Mouse (Mus musculus) neural tube, embryonic 11.5 days (tissue): Measurements from ENCODE around the gene Rims3. TPM values are rescaled to one million over a fixed set of nuclear protein-coding genes. Genes with fewer than 3 reads are reported as not detected.

Experiments
- ATAC-seq: fragments of 200-750 bp; cut with Nextera tagmentation; 2 replicates; pipeline ENCODE4 v1.8.0; 2017; ENCODE audit warnings: moderate number of reproducible peaks, mild to moderate bottlenecking, moderate TSS enrichment, moderate library complexity; ENCODE audit not compliant: insufficient read depth, low FRiP score, low TSS enrichment
- DNase-seq: peaks from one replicate; pipeline ENCODE4 v3.0.0-alpha.2; 2015; ENCODE audit warnings: low spot score
- H3K27ac ChIP-seq: fragments of 300-500 bp; sonication (generic); 2 replicates; pipeline ENCODE4 v1.5.1; 2014; ENCODE audit warnings: low read depth, mild to moderate bottlenecking, low read length
- H3K27me3 ChIP-seq: fragments of 300-500 bp; sonication (generic); 2 replicates; pipeline ENCODE4 v1.6.1; 2014; ENCODE audit warnings: mild to moderate bottlenecking, low read length, mixed read lengths; ENCODE audit not compliant: control insufficient read depth, insufficient read depth
- H3K36me3 ChIP-seq: fragments of 300-500 bp; sonication (generic); 2 replicates; pipeline ENCODE4 v1.6.1; 2014; ENCODE audit warnings: mild to moderate bottlenecking, low read length, moderate library complexity, mixed read lengths; ENCODE audit not compliant: control insufficient read depth, insufficient read depth
- H3K4me1 ChIP-seq: fragments of 300-500 bp; sonication (generic); 2 replicates; pipeline ENCODE4 v1.6.1; 2014; ENCODE audit warnings: low read length, mixed read lengths; ENCODE audit not compliant: control insufficient read depth, insufficient read depth
- H3K4me2 ChIP-seq: fragments of 300-500 bp; sonication (generic); 2 replicates; pipeline ENCODE4 v1.6.1; 2014; ENCODE audit warnings: low read depth, mild to moderate bottlenecking, moderate library complexity
- H3K4me3 ChIP-seq: fragments of 300-500 bp; sonication (generic); 2 replicates; pipeline ENCODE4 v1.5.1; 2014; ENCODE audit warnings: low read depth, low read length
- H3K9ac ChIP-seq: fragments of 300-500 bp; sonication (generic); 2 replicates; pipeline ENCODE4 v1.6.1; 2014; ENCODE audit warnings: mild to moderate bottlenecking, low read length
- H3K9me3 ChIP-seq: fragments of 300-500 bp; sonication (generic); 2 replicates; pipeline ENCODE4 v1.6.1; 2016; ENCODE audit warnings: low read length; ENCODE audit not compliant: control insufficient read depth
- WGBS: fragments of 180-500 bp; shearing (Covaris S2); extraction: QIAGEN DNeasy Blood & Tissue Kit; methylation state at CpG from one replicate; pipeline ENCODE4 v1.1.7; 2014; 5-methylcytosine and 5-hydroxymethylcytosine counted together
- polyA plus RNA-seq: library from polyadenylated mRNA; unstranded; fragments of >200 nt; fragmentation: Nextera tagmentation; extraction: Ambion mirVana; gene quantifications from 2 replicates; pipeline ENCODE4 v1.2.1, GENCODE M21; 2014

Rims3 gene
- polyA plus RNA-seq, 1 experiment from 2014 or later, result 5.2 TPM

DNA sequence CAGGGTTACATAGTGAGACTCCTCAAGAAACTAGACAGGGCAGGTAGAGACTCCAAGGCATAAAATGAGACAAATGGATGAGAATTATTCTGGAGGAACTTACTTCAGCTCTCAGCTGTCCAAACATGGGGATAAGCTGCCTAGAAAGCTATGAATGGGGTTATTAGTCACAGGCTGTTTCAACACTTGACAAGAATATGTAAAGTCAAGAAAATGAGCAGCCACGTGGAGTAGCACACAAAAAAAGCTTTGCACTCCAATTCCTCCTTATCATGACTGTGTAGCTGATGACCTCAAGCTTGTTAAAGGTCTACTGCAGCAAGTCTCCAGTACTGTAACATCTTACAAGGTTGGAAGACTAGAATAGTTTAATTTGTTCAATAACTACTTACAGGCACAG lies 35.3 kb upstream of the Rims3 start:
- H3K27me3 ChIP-seq, result no peaks in the 10 kb centered on the region
- H3K36me3 ChIP-seq, result no peaks in the 10 kb centered on the region
- H3K27ac ChIP-seq, result no peak overlapping the region
- H3K9ac ChIP-seq, result no peak overlapping the region
- no peaks in the 10 kb centered on the region for H3K9me3 ChIP-seq
- DNase-seq (no peak), ATAC-seq (no peak)
- H3K4me2 ChIP-seq, result no peak overlapping the region
- H3K4me1 ChIP-seq, result peaks cover 7% of the 10 kb centered on the region
- H3K4me3 ChIP-seq, result no peak overlapping the region
- WGBS, result 70% methylated on average over 1 of the region's 1 CpGs

DNA sequence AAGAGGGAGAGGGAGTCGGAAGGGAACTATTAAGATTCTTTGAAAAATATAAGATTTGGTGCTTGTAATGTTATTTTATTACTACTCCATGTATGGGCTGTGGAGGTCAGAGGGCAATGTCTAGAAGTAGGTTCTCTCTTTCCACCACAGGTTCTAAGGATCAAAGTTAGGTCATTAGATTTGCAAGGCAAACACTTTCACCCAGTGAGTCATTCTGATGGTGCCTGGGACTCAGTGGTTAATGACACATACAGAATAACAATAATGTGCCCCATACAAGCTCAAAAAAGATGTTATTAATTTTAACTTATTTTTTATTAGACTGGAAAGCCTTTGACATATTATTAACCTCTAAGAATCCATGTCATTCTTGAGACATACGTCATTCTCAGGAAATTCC lies 34.7 kb upstream of the Rims3 start:
- H3K4me2 ChIP-seq, result no peak overlapping the region
- H3K4me3 ChIP-seq, result no peak overlapping the region
- ATAC-seq (no peak), DNase-seq (no peak)
- H3K9me3 ChIP-seq, result no peaks in the 10 kb centered on the region
- peaks cover 8% of the 10 kb centered on the region; the same call in 1 of the 2 replicates for H3K4me1 ChIP-seq
- 93% methylated on average over 2 of the region's 2 CpGs for WGBS
- H3K36me3 ChIP-seq, result no peaks in the 10 kb centered on the region
- H3K27ac ChIP-seq, result no peak overlapping the region
- H3K9ac ChIP-seq, result no peak overlapping the region
- no peaks in the 10 kb centered on the region for H3K27me3 ChIP-seq

DNA sequence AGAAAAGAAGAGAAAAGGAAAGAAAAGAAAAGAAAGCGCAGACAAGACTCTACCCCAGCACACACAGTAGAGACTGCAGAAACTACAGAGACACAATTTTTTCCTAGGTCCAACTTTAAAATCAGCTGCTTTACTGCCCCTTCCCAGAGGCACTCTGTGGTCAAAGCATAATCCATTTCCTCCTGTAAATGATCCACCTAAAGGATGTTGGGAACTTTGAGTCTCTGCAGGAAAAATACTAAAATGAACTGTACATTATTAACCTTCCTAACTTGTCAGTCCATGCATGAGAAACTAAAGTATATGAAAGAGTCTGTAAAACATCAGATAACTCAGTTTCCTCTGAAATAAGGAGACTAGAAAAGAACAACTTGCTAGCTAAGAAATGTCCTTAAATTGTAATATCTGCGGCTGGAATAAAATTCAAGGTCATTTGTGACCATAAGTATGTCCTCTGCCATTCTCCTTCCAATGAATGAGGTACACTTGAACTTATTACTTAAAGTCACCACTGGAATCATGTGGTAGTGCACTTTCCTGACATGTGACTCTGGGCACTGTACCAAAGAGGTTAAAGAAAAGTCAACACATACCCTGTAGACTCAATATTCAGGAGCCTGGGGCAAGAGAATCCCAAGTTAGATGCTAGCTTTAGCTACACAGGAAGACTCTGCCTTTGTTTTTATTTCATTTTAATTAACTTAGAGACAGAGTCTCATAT lies 32.3 kb upstream of the Rims3 start:
- Histone ChIP-seq H3K9ac (no peak overlapping the region), H3K4me2 (no peak overlapping the region), H3K36me3 (no peaks in the 10 kb centered on the region), H3K27me3 (no peaks in the 10 kb centered on the region), H3K4me1 (peaks cover 8% of the 10 kb centered on the region; the same call in 1 of the 2 replicates), H3K27ac (no peak overlapping the region), H3K9me3 (no peaks in the 10 kb centered on the region), H3K4me3 (no peak overlapping the region)
- DNase-seq, result no peak
- ATAC-seq, result no peak
- 94% methylated on average over 2 of the region's 2 CpGs for WGBS

DNA sequence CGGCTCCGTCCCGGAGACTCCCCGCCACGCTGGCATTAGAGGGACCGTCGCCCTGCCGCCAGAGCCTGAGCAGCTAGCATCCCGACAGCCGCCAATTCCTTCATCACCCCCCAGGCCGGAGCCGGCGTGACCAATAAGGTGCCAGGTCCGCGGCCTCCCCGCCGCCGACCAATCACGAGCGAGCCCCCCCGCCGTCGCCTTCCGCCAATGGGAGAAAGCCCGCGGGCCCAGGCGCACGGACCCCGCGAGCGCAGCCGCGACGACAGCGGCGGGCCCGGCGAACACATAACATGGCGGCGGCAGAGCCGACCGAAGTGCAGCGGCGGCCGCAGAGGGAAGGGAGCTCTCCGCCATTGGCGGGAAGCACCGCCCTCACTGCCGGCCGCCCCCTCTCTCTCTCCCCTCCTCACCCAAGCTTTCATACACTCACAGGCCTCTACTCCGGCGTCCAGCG lies 29.5 kb upstream of the Rims3 start:
- H3K9me3 ChIP-seq, result no peaks in the 10 kb centered on the region
- H3K9ac ChIP-seq, result peak overlapping the region; percentile 100
- H3K36me3 ChIP-seq, result no peaks in the 10 kb centered on the region
- DNase-seq (peak; percentile 95), ATAC-seq (peak; percentile 93)
- no peaks in the 10 kb centered on the region for H3K27me3 ChIP-seq
- WGBS, result under 1% methylated on average over 45 of the region's 53 CpGs
- H3K4me1 ChIP-seq, result peaks cover 8% of the 10 kb centered on the region; the same call in 1 of the 2 replicates
- peak overlapping the region; percentile 100 for H3K27ac ChIP-seq
- peak overlapping the region; percentile 70 for H3K4me3 ChIP-seq
- peak overlapping the region; percentile 84 for H3K4me2 ChIP-seq

DNA sequence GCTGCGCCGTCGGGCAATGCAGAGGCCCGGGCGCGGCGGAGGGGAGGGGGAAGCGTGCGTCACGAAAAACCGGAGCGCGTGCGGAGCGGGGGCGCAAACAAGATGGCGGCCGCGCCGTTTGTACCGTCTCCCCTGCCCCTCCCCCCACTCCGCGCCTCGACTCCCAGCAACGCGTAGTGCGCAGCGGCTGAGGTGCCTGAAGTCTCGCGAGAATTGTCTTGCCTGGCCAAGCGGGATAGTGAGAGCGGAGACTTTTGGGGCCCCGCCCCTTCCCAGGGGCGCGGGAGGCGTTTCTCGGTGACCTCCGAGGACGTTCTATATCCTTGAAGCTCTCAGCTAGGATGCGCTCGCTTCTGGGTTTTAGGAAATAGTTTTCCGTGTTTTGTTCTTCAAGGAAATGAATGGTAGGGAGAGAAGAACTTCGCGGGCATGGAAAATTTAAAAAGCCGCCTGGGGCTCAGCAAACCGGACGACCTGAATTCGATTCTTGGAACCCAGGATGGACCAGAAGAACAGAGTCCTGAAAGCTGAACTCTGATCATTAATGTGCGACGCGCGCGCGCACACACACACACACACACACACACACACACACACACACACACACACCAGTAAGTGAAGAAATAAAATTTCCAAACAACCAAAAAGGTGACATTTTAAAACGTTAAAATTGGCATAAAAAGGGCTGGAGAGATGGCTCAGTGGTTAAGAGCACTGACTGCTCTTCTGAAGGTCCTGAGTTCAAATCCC lies 28.9 kb upstream of the Rims3 start:
- Histone ChIP-seq H3K27me3 (no peaks in the 10 kb centered on the region), H3K9me3 (no peaks in the 10 kb centered on the region), H3K27ac (peak overlapping the region; percentile 100), H3K4me3 (peak overlapping the region; percentile 70), H3K36me3 (no peaks in the 10 kb centered on the region), H3K4me1 (peaks cover 8% of the 10 kb centered on the region; the same call in 1 of the 2 replicates), H3K9ac (peak overlapping the region; percentile 100), H3K4me2 (peak overlapping the region; percentile 84)
- DNase-seq (peak; percentile 99), ATAC-seq (peak; percentile 97)
- WGBS, result under 1% methylated on average over 49 of the region's 55 CpGs

DNA sequence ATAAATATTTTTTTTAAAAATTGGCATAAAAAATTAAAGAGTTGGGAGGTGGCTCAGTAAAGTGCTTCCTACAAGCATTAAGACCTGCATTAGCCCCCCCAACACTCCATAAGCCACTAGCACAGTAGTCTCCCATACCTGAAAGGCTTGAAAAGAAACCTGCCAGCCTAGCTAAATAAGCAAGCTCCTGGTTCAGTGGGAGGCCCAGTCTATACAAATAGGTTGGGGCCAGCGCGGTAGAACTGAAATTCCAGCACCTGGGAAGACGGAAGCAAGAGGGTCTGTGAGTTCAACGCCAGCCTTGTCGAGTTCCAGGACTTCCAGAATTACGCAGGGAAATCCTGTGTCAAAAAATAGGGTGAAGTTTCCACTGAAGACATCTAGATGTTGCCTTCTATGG lies 28.2 kb upstream of the Rims3 start:
- H3K4me3 ChIP-seq, result no peak overlapping the region
- peak overlapping the region; percentile 84; the same call in 1 of the 2 replicates for H3K4me2 ChIP-seq
- no peak overlapping the region for H3K9ac ChIP-seq
- H3K9me3 ChIP-seq, result no peaks in the 10 kb centered on the region
- no peak overlapping the region for H3K27ac ChIP-seq
- no peak for DNase-seq
- WGBS, result 96% methylated on average over 6 of the region's 6 CpGs
- no peaks in the 10 kb centered on the region for H3K36me3 ChIP-seq
- peaks cover 8% of the 10 kb centered on the region; the same call in 1 of the 2 replicates for H3K4me1 ChIP-seq
- H3K27me3 ChIP-seq, result no peaks in the 10 kb centered on the region
- no peak for ATAC-seq

DNA sequence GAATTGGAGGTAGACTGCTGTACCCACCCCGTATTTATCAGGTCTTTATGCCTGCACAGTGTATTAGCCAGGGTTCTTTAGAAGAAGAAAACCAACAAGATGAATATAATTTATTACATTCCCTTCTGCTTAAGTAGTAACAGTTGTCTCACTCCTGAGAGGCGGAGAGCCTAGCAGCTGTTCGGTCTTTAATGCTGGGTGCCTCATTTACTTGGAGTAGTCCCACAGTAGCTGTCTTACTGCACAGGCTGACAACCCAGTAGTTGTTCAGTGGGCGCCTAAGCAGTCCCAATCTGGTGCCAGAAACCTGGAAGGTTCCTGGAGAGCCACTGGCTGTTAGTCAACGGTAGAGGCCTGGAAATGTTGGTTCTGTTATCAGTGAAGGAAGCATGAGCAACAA lies 23.8 kb upstream of the Rims3 start:
- no peak for ATAC-seq
- H3K9me3 ChIP-seq, result no peaks in the 10 kb centered on the region
- WGBS, result 66% methylated on average over 5 of the region's 5 CpGs
- H3K9ac ChIP-seq, result no peak overlapping the region
- H3K27ac ChIP-seq, result no peak overlapping the region
- no peaks in the 10 kb centered on the region for H3K4me1 ChIP-seq
- no peak overlapping the region for H3K4me3 ChIP-seq
- H3K36me3 ChIP-seq, result no peaks in the 10 kb centered on the region
- no peak overlapping the region for H3K4me2 ChIP-seq
- no peak for DNase-seq
- no peaks in the 10 kb centered on the region for H3K27me3 ChIP-seq

DNA sequence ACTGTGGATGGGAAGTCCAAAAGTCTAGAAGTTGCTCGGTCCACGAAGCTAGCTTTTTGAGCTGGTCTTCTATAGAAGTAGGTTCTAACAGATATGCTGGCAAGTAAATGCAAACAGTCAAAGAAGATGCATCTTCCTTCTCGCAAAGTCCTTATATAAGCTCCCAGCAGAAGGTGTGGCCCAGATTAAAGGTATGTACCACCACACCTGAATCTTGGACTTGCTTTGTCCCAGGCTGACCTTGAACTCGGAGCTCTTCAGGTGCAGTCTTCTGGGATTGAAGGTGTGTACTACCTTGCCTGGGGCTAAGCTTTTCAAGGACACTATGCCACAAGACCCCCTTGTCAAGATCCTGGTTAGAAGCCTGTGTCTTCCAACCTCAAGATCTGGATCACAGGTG lies 23.1 kb upstream of the Rims3 start, which contains the start of gene Nfyc:
Nfyc (minus strand) TSS at position 101 of the 400 bp plus-strand sequence.
- Histone ChIP-seq H3K4me2 (no peak within 1 kb of the TSS), H3K27ac (no peak within 1 kb of the TSS), H3K9ac (no peak within 1 kb of the TSS), H3K4me3 (no peak within 1 kb of the TSS), H3K4me1 (no peaks in the 10 kb centered on the region), H3K9me3 (no peaks in the 10 kb centered on the region), H3K27me3 (no peaks in the 10 kb centered on the region), H3K36me3 (no peaks in the 10 kb centered on the region)
- ATAC-seq, result no peak
- DNase-seq, result no peak
- 84% methylated on average over 4 of the region's 4 CpGs for WGBS
